Mouse (Mus musculus) retina, embryonic 14.5 days (tissue): ENCODE results near the gene Colgalt1.

Source experiments
- DNase-seq: peaks from one replicate; pipeline ENCODE4 v3.0.0-alpha.2; 2015; ENCODE audit warnings: low spot score

Colgalt1 gene

GRCm38 (mm10) chr8:71610822-71611651 is at the start of gene Colgalt1:
Gene Colgalt1, plus strand, starts transcription at chr8:71610998.
- DNase-seq: peak; percentile 98

DNA sequence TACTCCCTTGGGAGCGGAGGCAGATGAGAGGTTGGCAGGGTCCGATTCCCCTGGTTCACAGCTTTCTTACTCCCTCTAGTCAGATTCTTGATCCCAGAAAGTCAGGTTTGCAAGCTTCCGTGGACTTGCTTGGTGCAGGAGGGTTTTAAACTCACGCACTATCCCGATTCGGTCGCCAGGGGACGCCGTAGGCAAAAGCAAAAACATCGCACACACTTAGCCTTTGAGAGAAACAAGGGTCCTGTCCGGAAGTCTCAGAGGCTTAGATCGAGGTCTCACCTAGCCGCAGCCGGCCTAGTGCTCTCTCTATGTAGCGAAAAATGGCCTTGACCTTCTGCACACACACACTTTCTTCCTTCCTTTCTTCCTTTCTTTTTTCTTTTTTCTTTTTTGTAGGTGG is 49.4 kb upstream of the Colgalt1 start:
- DNase-seq: peak; percentile 84

- DNase-seq: peak; percentile 73
Measured at GRCm38 (mm10) chr8:71562751-71563150, 48.0 kb upstream of the Colgalt1 start.

- no peak for DNase-seq
Measured at GRCm38 (mm10) chr8:71563992-71564391, 46.8 kb upstream of the Colgalt1 start.

DNA sequence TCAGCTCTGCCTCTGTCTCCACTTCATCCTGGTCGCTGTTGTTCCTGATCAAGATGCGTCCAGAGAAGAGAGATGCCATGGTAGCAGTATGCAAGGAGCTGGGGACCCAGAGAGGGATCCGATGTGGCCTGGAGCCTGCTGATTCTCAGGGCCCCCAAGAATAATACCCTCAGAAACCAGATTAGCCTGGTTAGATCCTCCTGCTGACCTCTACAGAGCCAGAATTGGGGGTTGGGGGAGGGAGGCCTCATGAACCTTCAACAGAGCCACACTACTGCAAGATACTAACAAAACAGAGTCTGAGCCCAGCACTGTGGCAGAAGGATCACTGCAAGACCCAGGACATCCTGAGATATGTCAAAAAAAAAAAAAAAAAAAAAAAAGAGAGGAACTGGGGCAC is 44.3 kb upstream of the Colgalt1 start, which contains the start of gene Nxnl1:
Gene Nxnl1 (minus strand): TSS at position 101 of the 400 bp plus-strand sequence.
- no peak for DNase-seq

- no peak for DNase-seq
Measured at GRCm38 (mm10) chr8:71567587-71567986, 43.2 kb upstream of the Colgalt1 start.

GRCm38 (mm10) chr8:71568387-71568937 is 42.3 kb upstream of the Colgalt1 start, which contains the start of gene Slc27a1:
Gene Slc27a1, plus strand, starts transcription at chr8:71568882.
- no peak for DNase-seq

DNA sequence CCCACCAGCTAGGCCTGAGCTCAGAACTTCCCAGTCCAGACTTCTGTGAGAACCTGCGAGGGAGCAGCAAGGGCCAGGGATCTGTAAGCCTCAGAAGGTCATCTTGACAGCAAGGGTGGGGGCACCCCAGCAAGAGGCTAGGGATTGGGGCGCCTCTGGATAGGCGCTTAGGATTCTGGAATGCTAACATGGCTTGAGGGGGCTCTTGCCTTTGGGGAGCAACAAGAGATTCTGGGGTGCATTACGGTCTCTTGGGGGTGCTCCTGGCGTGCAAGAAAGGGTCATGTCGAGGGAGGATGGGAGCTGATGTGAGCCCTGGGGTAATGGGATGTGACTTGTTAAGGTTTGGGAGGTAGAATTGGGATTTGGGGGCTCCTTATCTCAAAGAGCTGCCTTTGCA is 41.9 kb upstream of the Colgalt1 start:
- no peak for DNase-seq

DNA sequence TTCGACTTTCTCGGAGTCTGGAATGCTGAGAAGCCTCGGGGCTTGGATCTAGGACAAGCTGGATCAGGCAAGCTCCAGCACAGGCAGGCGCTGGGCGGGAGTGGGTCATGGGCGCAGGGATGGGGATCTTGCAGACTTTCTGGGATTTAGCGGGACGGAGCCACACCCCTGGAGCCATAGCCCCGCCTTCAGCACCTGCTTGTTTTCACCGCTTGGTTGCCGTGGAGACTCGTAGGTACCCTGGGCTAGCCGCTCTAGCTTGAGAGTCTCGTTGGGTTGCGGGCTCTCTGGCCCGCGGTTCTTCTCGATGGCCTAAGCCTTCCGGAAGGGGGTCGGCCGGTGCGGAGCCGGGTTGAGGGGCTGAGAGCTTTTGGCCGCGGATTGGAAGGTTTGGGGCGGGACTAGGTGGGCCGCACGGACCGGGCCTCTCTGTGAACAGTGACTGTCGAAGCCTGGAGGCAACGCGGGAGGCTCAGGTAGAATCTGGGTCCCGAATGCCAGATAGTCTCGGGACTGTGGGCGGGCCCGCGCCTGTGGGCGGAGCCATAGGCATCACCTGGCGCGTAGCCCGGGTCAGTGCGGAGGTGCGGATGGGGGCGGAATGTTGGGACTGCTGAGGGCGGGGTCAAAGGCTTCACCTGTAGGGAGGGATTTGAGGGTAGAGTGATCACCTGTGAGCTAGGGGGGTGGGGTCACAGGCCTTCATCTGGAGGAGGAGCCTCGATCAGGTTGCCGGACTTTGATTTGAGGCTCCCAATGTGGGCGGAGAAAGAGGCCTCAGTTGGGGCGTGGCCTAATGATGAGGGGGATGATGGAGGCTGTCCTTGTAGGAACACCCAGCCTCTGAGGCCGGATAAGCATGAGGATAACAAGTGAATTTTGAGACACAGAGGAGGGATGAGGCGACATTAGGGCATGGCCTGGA is 41.2 kb upstream of the Colgalt1 start:
- peak; percentile 94 for DNase-seq

- peak; percentile 96 for DNase-seq
Measured at GRCm38 (mm10) chr8:71570291-71570954, 40.4 kb upstream of the Colgalt1 start.

- no peak for DNase-seq
Measured at GRCm38 (mm10) chr8:71572077-71572476, 38.7 kb upstream of the Colgalt1 start.

GRCm38 (mm10) chr8:71572847-71573633 is 37.8 kb upstream of the Colgalt1 start:
- no peak for DNase-seq

- no peak for DNase-seq
Measured at GRCm38 (mm10) chr8:71574426-71574825, 36.4 kb upstream of the Colgalt1 start.

DNA sequence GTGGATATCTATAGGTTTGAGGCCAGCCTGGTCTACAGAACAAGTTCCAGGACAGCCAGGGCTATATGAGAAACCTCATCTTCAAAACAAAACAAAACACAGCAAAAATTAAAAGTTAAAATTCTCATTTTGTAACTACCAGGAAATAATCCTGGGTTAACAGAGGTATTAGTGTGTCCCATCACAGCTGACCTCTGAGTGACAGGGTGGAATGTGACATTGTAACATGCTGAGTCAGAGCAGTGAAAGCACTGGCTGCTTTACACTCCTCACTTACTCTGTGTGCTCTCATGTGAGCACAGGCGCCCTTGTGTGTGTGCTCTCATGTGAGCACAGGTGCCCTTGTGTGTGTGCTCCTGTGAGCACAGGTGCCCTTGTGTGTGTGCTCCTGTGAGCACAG is 35.8 kb upstream of the Colgalt1 start:
- DNase-seq: no peak

GRCm38 (mm10) chr8:71577856-71578387 is 32.9 kb upstream of the Colgalt1 start:
- no peak for DNase-seq

DNA sequence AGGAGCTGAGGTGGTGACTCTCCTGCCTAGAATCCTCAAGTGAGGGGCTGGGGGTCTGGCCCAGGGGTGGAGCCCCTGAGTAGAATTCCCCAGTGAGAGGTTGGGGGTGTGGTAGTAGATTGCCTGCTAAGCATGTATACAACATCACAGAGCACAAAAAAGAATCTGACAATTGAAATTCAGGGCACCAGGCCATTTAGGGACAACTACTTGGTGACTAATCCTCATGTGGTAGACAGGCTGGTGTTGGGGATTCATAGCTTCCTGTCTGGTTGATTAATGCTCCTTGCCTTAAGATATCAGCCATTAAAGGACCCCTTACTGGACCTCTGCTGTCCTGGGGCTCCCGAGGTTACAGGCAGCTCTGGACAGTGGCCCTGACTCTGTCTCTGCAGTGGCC is 31.8 kb upstream of the Colgalt1 start:
- no peak for DNase-seq

DNA sequence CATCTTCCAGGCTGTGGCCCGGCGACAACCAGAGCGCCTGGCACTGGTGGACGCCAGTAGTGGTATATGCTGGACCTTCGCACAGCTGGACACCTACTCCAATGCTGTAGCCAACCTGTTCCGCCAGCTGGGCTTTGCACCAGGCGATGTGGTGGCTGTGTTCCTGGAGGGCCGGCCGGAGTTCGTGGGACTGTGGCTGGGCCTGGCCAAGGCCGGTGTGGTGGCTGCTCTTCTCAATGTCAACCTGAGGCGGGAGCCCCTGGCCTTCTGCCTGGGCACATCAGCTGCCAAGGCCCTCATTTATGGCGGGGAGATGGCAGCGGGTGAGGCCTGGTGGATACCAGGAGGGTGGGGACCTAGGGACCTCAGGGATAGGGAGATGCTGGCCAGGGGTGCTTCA is 31.3 kb upstream of the Colgalt1 start:
- DNase-seq: no peak

DNA sequence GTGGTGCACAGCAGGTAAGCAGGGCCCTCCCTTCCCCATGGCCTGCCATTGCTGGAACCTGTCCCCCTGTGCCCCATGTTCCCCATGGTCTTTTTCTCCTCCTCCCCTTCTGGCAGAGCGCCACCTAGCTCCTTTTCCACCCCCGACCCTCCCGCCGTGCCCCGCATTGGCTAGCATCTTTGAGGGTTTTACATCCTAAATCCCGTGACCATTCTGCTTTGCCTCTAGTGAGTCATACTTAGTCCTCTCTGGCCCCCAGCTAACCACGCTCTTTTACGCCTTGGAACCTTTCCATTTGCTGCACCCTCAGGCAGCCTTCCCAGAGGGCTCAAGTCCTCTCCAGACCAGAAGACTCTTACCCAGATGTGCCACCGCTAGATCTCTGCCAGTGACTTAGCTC is 30.6 kb upstream of the Colgalt1 start:
- no peak for DNase-seq

GRCm38 (mm10) chr8:71586891-71587290 is 23.9 kb upstream of the Colgalt1 start:
- DNase-seq: peak; percentile 47

DNA sequence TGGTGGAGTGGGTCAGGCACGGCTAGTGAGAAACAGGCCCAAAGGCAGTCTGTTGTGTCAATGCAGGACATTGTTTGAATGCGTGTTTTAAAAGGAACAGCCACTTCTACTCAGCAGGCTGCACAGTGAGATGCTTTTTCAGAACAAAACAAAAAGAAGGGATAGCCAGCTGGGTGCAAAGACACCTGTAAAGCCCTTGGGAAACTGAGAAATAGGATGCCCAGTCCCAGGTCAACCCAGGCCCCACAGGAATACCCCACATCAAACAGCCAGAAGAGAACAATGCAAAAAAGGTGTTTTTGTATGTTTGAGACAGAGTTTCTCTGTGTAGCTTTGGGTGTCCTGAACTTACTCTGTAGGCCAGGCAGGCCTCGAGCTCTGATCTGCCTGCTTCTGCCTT is 22.0 kb upstream of the Colgalt1 start:
- no peak for DNase-seq

DNA sequence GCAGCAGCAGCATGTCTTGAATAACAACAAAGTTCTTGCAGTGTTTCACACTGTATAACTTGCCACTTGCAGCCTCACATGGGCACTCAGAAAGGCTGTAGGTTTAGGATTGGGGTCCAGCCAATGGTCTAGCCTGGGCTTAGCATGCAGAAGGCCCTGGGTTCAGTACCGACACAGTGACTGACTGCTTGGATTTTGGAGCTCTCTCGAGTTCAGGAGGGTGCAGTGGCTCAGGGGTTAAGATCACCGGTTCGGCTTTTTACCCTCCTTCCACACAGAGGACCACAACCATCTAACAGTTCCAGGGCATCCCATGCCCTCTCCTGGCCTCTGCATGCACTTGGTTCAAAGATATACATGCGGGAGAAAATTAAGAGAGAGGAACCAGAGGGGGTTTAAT is 19.8 kb upstream of the Colgalt1 start:
- no peak for DNase-seq
